In genomic region chr1:39768017-39768416, GRCm38 (mm10) we compare ENCODE assay signal across 16 mouse cellular contexts. TPM values are rescaled to one million over a fixed set of nuclear protein-coding genes. Genes with fewer than 3 reads are reported as not detected.
"Had no signal": no experiment of that assay in that cellular context is flagged by ENCODE, and none has a peak within 500 bp of the region (broad histone marks: within the 10 kb centered on the region; RNA-seq: fewer than 3 reads in every experiment).

No protein-coding gene starts in this region.

- ATAC-seq: midbrain, embryonic 13.5 days; midbrain, embryonic 15.5 days had no signal

- DNase-seq: lung, adult 18-20 months; lung, embryonic 14.5 days; lung, postnatal 10 days; lung, postnatal 4 days; retina, postnatal 1 day; right cerebral cortex, adult 18-20 months; right cerebral cortex, postnatal 25 days; right cerebral cortex, postnatal 4 days; spleen, adult 18-20 months; thymus, adult 18-20 months; thymus, postnatal 14 days; thymus, postnatal 36 days had no signal

RNA-seq across cellular contexts. Expression of gene Gm3646, which starts 37.1 kb away (rescaled TPM):
- total RNA-seq: midbrain, postnatal 0 days; monocyte, adult 5-6 weeks had no signal
